Mouse (Mus musculus) heart, embryonic 11.5 days (tissue): ENCODE results near the gene Gpr19. TPM values are rescaled to one million over a fixed set of nuclear protein-coding genes. Genes with fewer than 3 reads are reported as not detected.

ENCODE experiments used
- polyA plus RNA-seq: library from polyadenylated mRNA; unstranded; fragments of >200 nt; fragmentation: Nextera tagmentation; extraction: Ambion mirVana; gene quantifications from 2 replicates; pipeline ENCODE4 v1.2.1, GENCODE M21; 2014

Gene Gpr19
- polyA plus RNA-seq, 1 experiment from 2014 or later, result 12.0 TPM

Other genes with a start within 250 kb of the Gpr19 start
- 19.7 and 20.6 TPM in 2 replicates for gene Dusp16, start 106.0 kb downstream of the Gpr19 start, polyA plus RNA-seq
- 1.3 and 1.5 TPM in 2 replicates for gene Crebl2, start 68.4 kb downstream of the Gpr19 start, polyA plus RNA-seq
- gene Cdkn1b, start 21.8 kb upstream of the Gpr19 start, polyA plus RNA-seq, result 13.9 and 14.7 TPM in 2 replicates
- 4.3 TPM in 2 replicates for gene Apold1, start 83.1 kb upstream of the Gpr19 start, polyA plus RNA-seq
- 74.6 and 78.3 TPM in 2 replicates for gene Ddx47, start 113.0 kb upstream of the Gpr19 start, polyA plus RNA-seq
- gene Gprc5a, start 167.1 kb upstream of the Gpr19 start, polyA plus RNA-seq, result 3.4 and 4.3 TPM in 2 replicates
- gene Gprc5d, start 219.7 kb upstream of the Gpr19 start, polyA plus RNA-seq, result not detected in 2 replicates